Mouse (Mus musculus) spleen, postnatal 36 days (tissue): Measurements from ENCODE around the gene Cited4.

Experiments
- DNase-seq, 2 experiments: peaks; one replicate each; pipeline ENCODE4 v3.0.0; 2022; ENCODE audit warnings: low spot score in 2 of 2, mixed read lengths in 1 of 2

Gene Cited4

DNA sequence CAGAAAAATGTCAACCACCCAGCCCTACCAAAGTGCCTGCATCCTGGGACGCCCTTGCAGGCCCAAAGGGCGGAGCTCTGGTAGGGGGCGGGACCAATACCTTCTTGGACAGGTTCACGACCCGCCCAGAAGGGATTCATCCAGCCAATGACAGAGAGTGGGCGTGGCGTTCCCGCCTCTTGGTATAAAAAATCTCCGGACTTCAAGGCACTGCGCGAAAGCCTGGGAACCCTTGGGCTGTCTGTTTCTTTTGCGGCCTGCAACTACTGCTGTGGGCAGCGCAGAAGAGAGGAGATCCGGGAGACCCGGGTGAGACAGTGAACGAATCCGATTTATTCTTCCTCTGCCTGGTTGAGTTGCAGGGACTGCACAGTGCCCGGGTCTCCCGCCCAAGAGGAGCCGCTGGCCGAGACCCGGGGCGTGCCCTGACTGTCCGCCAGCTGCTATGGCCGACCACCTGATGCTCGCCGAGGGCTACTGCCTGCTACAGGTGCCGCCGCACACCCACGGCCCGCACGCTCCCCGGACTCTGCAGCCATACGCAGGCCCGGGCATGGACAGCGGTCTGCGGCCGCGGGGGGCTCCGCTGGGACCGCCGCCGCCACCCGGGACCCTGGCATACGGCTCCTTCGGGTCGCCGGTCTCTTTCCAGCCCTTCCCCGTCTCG lies at the start of gene Cited4:
Gene Cited4 (plus strand): TSS at position 215 of the 667 bp plus-strand sequence.
- peak; percentile 88 to 94 for DNase-seq

DNA sequence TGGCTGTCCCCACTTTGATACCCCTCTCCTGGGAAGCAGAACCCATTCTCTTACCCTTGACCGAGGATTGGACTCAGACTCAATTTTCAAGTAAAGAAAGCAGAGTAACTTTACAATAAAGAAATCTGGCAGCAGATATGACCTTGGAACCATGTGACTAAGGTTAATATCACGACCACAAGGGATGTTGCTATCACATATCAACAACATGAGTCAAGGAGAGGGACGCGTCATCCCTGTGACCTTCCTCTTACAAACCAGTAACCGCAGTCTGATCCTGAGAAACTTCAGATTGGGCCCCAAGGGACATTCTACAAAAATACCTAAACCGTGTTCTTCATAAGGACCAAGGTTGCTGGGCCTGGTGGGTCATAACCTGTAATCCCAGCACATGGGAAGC lies 38.6 kb upstream of the Cited4 start:
- DNase-seq = no peak

DNA sequence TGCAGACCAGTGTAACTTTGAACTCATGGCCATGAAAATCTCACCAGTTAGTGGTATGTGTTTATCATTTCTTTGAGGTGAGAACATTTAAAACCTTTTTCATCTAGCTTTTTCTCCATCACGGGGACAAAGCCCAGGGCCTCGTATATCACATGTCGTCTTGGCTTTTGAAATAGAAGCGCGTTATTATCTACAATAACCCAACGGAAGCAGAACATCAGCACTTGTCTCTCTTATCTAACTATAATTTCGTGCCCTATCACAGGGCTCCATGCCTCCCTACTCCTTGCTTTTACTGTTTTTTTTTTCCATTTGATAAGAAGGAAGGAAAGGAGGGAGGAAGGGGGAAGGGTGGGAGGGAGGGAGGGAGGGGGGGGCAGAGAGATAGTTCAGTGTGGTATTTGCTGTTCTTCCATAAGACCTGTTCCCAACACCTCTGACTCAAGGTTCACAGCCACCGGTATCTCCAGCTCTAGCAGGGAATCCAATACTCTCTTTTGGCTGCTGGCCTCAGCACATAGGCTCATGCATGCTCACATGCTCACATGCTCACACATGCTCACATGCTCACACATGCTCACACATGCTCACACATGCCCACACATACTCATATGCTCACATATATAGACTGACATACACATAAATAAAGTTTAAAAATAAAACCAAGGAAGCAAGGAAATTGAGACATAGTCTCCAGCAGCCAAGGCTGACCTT lies 36.0 kb upstream of the Cited4 start:
- no peak for DNase-seq

DNA sequence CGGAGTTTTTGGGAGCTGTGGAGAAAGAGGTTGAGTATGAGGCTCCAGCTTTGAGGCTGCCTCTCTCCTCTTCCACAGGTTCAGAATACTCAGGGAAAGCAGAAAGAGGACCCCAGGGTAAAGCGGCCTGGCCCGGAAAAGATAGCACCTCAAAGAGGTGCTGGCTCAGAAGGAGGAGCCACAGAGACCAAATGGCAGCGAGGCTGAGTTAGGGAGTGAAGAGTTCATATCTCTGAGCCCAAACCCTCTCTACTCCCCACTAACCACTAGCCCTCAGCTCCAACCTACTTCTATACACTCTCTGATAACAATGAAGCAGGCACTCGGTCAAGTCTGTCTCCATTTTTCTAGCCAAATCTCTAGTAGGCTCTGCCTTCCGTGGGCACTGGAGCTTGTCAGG lies 34.5 kb upstream of the Cited4 start:
- peak; percentile 13 to 14 for DNase-seq

DNA sequence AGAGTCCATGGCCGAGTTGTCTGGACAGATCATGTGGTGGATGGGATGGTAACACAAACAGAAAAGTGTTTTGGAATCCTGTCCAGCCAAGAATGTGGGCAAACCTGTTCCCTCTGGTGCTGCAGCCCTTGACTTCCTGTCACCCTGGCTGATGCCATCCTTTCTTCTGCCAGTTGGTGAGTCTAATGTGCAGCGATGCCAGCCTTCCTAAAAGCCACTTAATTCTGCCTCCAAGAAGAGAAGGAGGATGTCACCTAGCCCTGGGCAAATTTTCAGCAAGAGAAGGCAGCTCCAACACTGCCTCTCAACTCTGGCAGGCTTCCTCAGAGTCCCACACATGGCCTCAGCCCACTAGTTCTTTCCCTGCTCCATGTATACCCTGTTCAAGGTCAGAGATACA lies 31.0 kb upstream of the Cited4 start:
- DNase-seq = no peak

DNA sequence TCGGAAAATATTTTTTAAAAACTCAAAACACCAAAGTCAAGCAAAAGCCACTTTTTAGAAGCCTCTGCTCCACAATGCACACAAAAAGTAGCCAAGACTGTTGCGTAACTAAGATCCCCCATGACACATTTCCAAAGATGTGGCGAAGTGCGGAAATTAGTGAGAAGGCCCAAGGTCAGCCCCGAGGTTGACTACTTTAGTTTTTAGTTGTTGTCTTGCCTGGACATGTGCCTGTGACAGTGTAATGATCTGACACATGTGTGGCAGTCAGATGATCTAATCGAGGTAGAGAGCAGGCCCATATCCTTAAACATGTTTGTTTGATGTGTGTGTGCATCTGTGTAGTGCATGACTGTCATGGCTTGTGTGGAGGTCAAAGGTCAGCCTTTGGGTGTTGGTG lies 24.4 kb upstream of the Cited4 start:
- DNase-seq = no peak

DNA sequence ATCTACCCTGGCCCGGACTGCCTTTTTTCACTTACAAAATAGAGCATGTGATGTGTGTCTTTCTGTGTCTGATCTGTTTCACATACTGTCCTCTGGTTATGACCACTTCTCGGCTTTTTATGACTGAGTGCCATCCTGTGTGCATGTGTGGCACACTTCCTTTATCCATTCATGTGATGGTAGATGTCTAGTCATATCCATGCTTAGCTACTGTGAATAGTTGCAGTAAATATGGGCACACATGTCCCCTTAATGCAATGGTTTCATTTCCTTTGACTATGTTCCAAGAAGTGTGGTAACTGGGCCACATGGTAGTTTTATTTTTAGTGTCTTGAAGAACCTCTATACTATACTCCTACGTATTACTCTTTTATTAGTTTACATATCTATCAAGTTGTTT lies 22.5 kb upstream of the Cited4 start:
- DNase-seq = no peak

DNA sequence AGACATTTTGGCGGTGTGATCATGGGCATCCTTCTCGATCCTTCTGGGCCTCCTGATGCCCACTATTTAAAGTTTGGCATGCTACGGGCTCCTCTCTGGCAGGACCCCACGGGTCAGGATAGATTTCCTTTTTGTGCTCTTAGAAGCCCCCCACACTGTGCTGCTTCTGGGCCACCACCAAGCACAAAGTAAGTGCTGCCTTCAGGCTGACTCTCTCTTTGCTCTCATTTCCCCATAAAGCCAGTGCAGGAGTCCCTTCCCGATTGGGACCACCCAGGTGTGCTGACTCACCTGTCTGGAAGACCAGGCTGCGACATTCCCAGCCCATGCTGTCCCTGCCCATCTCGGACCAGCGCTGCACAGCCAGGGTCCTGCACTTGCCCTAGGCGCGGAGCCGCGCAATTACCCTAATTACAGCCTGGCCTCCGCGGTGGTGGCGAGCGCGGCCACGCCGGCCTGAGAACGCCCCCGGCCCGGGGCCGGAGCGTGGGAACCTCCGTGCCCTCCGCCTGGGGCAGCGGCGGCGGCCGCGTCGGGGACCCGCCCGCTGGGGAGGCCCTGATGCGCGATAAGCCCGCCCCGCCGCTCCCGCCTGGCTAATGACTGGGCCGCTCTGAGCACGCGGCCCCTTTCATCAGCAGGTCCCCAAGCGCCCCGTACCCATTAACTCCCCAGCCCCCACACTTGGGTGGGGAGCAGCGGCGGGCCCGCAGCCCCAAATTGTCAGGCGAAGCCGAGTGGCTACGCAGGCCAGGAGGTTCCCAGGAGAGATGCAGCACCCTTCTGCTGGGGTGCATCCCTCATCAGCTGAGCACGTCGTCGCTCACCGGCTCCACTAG lies 16.8 kb upstream of the Cited4 start:
- no peak for DNase-seq

DNA sequence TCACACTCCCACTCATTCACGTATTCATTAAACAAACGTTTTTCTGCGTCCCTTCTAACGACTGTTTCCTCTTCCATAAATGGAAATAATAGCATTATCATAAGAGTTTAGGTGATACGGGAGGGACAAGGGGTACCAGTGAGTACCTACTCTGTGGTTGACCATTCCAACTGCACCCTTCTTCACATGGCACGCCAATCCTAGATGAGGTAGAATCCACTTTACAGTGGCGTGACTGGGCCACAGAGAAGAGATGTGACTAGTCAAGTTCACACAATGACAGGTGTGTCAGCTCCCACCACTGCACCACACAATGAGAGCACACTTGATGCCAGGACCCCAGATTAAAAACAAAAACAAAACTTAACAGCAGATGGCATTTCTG lies 16.2 kb upstream of the Cited4 start:
- no peak for DNase-seq

DNA sequence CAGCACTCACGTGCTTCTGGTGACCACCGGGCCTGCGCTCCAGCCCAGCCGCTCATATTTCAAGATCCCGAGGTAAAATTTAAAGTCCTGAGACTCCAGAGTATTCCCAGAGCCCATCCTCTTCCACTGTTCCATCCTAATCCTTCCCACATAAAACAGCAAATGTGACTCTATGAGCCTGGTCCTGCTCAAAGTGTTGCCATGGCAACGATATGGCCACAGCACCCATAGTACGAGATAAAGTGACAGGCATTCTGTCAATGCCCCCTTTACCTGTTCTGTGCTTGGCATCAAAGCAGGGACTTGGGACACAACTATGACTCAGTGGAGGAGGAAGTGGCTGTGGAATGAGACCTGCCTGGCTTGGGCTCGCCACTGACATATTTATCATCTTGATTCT lies 10.5 kb upstream of the Cited4 start:
- no peak for DNase-seq

DNA sequence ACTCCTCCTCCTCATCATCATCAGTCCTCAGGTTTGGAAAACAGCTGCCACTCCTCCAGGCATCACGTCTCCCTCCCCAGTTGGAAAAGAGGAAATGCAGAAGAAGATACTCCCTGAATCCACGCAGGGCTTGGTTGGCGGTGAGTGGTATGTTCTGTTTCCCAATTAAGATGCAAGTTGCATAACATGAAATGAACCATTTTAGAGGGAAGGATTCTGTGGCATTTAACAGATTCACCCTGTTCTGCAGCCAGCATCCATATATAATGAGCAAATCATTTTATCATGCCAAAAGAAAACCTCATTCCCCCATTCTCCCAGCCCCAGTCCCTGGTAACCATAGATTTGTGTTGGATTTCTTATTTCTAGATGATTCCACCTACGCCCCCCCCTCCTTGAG lies 5.9 kb upstream of the Cited4 start:
- DNase-seq = no peak

DNA sequence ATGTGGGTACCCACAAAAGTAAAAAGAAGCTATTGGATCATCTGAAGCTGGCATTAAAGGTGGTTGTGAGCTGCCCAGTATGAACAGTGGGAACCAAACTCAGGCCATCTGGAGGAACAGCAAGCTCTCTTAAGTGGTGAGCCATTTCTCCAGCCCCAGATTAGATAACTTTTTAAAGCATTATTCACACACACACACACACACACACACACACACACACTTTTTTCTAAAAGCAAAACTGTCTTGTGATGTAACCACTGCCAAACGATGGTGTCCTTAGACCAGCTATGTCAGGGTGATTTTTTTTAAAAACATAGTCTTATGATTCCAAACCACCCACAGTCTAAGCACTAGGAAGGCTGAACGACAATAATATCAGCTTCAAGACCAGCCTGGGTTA lies 1.8 kb upstream of the Cited4 start:
- DNase-seq = no peak

DNA sequence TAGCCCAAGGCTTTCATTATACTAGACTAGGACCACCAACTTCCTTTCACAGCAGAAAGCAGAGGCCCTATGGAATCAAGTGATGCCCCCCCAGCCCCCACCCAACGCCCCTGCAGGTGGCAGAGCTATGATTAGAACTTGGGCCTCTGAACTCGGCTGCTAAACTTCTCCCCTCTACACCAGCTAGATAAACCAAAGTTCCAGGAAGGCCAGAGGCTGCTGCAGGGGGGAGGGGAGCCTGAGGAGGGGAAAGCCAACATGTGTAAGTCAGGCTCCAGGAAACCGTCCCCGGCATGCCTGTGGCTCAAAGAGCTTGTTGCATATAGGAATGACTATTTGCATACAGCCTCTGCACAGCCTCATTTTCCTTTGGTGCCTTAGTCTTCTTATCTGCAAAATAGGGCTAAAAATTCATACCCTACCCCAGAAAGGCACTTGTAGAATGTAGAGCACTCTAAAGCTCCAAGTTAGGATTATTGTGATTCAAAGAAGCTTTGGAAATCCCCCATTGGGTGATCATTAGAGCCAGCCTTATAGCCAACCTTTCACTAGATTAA lies 1.1 kb upstream of the Cited4 start:
- no peak for DNase-seq

DNA sequence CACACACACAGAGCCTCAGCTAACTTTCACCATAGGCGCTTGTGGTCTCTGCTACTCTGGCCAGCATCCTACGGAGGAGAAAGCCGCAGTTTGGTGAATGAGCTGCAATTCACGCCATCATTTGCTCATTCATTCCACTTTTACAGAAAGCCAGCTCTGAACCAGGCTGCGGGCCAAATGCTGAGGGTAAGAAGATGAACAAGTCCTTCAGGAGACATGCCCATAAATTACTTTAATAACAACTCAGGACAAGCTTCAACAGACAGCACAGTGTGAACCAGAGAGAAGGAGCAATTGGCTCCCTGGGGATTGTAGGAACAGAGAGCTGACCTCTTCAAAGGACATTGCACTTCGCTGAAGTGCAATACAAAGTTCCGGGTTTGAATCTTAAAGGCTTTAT lies 590 bp upstream of the Cited4 start:
- no peak for DNase-seq

DNA sequence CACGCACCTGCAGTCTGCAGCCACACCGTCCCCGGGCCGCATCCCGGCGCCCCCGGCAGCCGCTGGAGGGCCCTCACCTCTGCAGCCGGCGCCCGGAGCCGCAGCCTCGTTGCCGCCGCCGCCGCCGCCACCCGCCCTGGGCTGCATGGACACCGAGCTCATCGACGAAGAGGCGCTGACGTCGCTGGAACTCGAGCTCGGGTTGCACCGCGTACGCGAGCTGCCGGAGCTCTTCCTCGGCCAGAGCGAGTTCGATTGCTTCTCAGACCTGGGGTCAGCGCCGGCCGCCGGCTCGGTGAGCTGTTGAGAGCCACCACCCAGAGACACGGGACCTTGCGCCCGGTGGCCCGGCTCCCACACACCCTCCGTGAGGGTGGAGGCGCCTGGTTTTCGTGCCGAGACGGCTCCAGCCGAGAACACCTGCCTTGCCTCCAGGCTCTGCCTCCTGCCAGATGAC lies 701 bp downstream of the Cited4 start:
- DNase-seq = peak; percentile 26 to 33

DNA sequence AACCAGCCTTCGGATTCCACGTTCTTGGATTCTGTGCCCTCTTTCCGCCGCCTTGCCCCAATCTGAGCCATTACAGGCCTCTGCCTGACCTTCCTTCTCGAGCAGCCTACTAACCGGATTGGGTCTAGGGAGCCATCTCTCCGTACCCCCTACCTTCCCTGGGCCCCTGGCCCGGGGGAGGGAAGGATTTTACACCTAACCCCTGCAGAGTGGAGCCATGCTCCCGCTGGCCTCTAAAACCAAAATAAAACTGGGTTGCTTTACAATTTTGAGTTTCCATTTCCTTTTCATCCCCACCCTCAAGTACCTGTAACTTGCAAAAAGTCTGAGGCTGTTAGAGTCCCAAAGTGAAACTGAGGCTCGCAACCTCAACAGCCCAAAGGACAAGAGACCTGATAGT lies 1.2 kb downstream of the Cited4 start:
- no peak for DNase-seq

DNA sequence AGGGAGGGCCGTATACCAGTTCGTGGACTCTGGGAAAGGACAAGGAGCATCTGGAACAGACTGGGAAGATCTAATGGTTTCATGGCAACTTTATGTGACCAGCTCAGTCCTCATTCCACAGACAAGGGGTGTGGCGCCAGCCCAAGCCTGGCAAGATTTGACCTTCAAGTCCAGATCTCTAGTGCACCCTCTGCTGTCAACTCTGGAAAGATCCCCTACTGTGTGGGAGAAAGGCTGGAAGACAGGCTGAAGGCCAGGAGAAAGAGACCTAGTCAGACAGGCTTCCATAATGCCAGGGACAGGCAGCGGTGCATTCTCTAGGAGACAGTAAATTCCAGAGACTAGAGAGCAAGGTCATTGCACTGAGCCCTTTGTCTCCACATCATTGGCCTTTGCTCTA lies 2.2 kb downstream of the Cited4 start:
- DNase-seq = peak in 1 of 2 experiments; percentile 31

DNA sequence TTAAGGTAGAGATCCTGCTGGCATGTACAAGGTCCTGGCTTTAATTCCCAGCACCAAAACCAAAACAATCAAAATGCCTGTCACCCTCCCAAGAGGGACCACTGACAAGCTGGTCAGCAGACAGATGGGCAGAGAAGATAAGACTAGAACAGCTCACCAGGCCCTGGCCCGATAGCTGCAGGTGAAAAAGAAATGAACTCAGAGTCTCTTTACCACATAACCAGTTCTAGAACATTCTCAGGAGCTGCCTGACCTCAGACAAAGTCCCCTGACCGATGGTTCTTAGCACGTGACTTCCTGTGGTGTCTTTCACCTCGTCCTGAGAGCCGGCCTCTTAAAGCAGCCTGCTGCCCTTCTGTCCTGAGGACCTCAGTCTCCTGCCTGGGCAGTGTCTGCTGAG lies 3.2 kb downstream of the Cited4 start:
- DNase-seq = no peak

DNA sequence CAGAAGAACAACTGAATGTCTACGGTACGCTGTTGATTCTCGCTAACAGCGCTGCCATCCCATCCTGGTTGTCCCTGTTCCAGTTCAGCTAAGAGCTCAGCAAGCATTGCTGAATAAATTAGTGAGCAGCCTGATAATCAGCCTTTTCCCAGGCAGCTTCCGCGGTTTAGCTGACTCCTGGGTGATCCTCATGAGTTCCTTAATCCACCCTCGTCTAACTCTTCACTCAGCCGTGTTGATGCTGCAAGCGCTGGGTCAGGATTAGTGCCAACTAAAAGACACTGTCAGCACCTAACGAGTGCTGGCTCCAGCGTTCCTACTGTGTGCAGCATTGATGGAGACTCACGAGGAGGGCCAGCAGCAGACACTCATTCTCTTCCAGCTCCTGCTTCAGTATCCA lies 4.7 kb downstream of the Cited4 start:
- DNase-seq = no peak

DNA sequence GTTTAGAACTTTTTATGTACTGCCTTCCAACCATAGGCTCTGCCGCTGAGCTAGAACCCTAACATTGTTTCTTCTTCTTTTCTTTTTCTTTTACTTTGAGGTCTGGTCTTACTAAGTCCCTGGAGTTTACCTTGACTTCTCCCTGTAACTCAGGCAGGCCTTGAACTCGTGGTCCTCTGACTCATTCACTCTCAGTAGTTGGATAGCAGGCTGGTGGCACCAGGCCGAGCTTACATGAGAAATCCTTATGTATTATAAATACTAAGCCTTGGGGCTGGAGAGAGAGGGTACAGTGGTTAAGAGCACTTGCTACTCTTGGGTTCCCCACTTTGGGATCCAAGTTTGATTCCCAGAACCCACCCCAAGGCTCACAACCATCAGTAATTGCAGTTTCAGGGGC lies 7.2 kb downstream of the Cited4 start:
- DNase-seq = no peak

DNA sequence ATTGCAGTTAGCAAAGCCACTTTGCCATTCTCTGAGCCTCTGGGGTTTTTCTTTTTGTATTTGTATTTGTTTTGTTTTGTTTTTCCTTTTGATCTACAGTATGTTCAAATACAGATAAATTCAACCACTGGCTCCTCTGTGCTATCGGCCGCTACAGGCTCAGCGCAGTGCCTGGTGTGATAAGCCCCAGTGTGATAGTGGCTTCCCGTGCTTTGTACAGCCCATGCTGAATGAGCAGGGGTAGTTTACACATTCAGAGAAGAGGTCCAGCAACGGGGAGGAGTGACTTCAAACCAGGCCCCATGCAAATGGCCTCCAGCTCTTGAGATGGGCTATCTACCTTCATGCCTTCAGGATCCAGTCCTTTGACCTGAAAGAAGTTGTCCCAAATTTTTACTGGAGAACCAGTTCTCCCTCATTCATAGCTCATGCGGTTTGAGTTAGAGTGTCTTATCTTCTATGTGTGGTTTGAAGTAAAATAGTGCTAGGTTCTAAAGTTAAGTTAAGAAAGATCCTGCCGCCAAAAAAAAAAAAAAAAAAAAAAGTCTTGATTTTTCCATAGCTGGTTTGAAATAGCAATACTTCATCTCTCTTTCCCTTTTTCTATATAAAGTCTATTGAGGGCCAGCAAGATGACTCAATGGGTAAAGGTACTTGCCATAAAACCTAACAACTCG lies 8.5 kb downstream of the Cited4 start:
- DNase-seq = peak; percentile 47 to 67

DNA sequence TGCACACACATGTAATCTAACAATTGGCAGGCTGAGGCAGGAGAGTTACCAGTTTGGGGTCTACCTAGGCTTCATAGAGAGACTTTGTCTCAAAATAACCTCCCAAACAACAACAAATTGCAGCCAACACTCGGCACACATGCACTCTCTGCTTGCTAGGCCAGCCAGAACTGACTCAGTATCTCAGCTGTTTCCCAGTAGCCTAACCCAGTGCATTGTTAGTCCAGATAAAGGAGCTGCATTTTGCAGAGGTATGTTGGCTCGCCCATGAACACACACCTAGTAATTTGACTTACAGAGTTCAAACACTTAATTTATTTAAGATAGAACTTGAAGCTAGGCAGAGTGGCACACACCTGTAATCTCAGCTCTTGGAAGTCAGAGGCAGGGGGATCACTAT lies 9.3 kb downstream of the Cited4 start:
- DNase-seq = peak in 1 of 2 experiments; percentile 22
